Mouse (Mus musculus): ENCODE measurements around the gene Hectd4.
"Not testable (repeated sequence)": the region's sequence is repeated elsewhere in the genome, so short reads cannot be mapped to it uniquely, and the experiment has no call there.

DNA sequence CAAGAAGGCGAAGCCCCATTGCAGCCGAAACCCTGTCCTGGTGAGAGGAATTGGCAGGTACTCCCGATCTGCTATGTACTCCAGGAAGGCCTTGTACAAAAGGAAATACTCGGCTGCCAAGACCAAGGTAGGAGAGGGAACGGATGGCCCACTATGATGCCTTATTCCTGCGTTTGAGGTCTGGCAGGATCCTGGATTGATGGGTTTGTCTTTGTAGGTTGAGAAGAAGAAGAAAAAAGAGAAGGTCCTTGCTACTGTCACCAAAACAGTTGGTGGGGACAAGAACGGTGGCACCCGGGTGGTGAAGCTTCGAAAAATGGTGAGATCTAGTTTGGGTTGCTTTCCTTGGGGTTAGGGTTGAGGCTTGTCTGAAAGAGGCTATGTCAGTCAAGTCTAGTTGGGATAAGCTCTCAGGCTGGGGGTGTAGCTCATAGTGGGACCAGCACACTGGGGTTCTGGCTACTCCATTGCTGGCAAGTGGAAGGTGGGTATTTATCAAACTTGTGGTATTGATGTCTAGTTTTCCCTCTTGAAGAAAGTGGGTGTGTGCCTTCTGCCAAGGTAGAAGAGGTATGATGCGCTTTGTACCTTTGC lies 14.4 kb upstream of the Hectd4 start:
- TF ChIP-seq POLR2A (IDR thresholded peaks at IDR 0.05; ENCODE audit: borderline replicate concordance, extremely low read depth, low read depth, low read length); CTCF (IDR thresholded peaks at IDR 0.05; ENCODE audit: insufficient read depth, low read length): not testable (repeated sequence)
